Mouse (Mus musculus) liver, postnatal 0 days (tissue): Measurements from ENCODE around the gene Nkain1. TPM values are rescaled to one million over a fixed set of nuclear protein-coding genes. Genes with fewer than 3 reads are reported as not detected.

Experiments
- ATAC-seq: fragments of 200-750 bp; cut with Nextera tagmentation; 2 replicates; pipeline ENCODE4 v1.8.0; 2017; ENCODE audit warnings: mild to moderate bottlenecking, moderate library complexity
- DNase-seq: peaks from one replicate; pipeline ENCODE4 v3.0.0-alpha.2; 2016
- H3K27ac ChIP-seq: fragments of 300-500 bp; sonication (generic); 2 replicates; pipeline ENCODE4 v1.5.1; 2014; ENCODE audit warnings: antibody characterized with exemption, moderate library complexity, mild to moderate bottlenecking, low read depth
- H3K27me3 ChIP-seq: fragments of 300-500 bp; sonication (generic); 2 replicates; pipeline ENCODE4 v1.6.1; 2014; ENCODE audit warnings: low read length, control low read depth, mixed read lengths; ENCODE audit not compliant: insufficient read depth
- H3K36me3 ChIP-seq: fragments of 300-500 bp; sonication (generic); replicated peaks from 2 replicates; pipeline ENCODE4 v1.6.1; 2014; ENCODE audit warnings: mild to moderate bottlenecking, control low read depth, low read length, moderate library complexity, mixed read lengths; ENCODE audit not compliant: insufficient read depth
- H3K4me1 ChIP-seq: fragments of 300-500 bp; sonication (generic); 2 replicates; pipeline ENCODE4 v1.6.1; 2014; ENCODE audit warnings: antibody characterized with exemption, mild to moderate bottlenecking, control low read depth; ENCODE audit not compliant: insufficient read depth
- H3K4me2 ChIP-seq: fragments of 300-500 bp; sonication (generic); 2 replicates; pipeline ENCODE4 v1.6.1; 2014; ENCODE audit warnings: low read depth, mild to moderate bottlenecking, low read length, moderate library complexity, mixed read lengths
- H3K4me3 ChIP-seq: fragments of 300-500 bp; sonication (generic); 2 replicates; pipeline ENCODE4 v1.5.1; 2014; ENCODE audit warnings: low read depth, low read length
- H3K9ac ChIP-seq: fragments of 300-500 bp; sonication (generic); replicated peaks from 2 replicates; pipeline ENCODE4 v1.6.1; 2014; ENCODE audit warnings: mild to moderate bottlenecking, moderate library complexity
- H3K9me3 ChIP-seq: fragments of 300-500 bp; sonication (generic); 2 replicates; pipeline ENCODE4 v1.6.1; 2016; ENCODE audit warnings: mild to moderate bottlenecking, control low read depth, low read length, mixed read lengths
- CTCF ChIP-seq: sonication (generic); IDR thresholded peaks from 2 replicates; pipeline ENCODE4 v1.5.1; 2016; ENCODE audit warnings: antibody characterized with exemption, low read depth
- EP300 ChIP-seq: IDR thresholded peaks from 2 replicates; pipeline ENCODE4 v1.6.1; 2016; ENCODE audit warnings: antibody characterized with exemption, low read depth, mild to moderate bottlenecking
- WGBS: fragments of 180-500 bp; shearing (Covaris S2); extraction: QIAGEN DNeasy Blood & Tissue Kit; methylation state at CpG from one replicate; pipeline ENCODE4 v1.1.7; 2014; ENCODE audit not compliant: insufficient replicate concordance; 5-methylcytosine and 5-hydroxymethylcytosine counted together
- polyA plus RNA-seq: library from polyadenylated mRNA; unstranded; fragments of >200 nt; fragmentation: Nextera tagmentation; extraction: Ambion mirVana; gene quantifications from 2 replicates; pipeline ENCODE4 v1.2.1, GENCODE M21; 2015

Gene Nkain1
- polyA plus RNA-seq, 1 experiment from 2014 or later = not detected

GRCm38 (mm10) chr4:130573351-130574047 is 474 bp downstream of the Nkain1 start:
- TF ChIP-seq EP300 = no peak
- Histone ChIP-seq H3K4me2 (peak overlapping the region; percentile 87), H3K4me3 (peak overlapping the region; percentile 53), H3K27ac (no peak overlapping the region), H3K9me3 (no peaks in the 10 kb centered on the region), H3K27me3 (peaks cover 41% of the 10 kb centered on the region), H3K4me1 (peaks cover 5% of the 10 kb centered on the region), H3K9ac (no peak overlapping the region; the same call in 1 of the 2 replicates), H3K36me3 (no peaks in the 10 kb centered on the region)
- DNase-seq (no peak), ATAC-seq (peak; percentile 17; the same call in 1 of the 2 replicates)
- 2% methylated on average over 47 of the region's 76 CpGs for WGBS

- H3K9me3 ChIP-seq = no peaks in the 10 kb centered on the region
- H3K4me2 ChIP-seq = peak overlapping the region; percentile 87; the same call in 1 of the 2 replicates
- ATAC-seq (no peak), DNase-seq (no peak)
- peaks cover 41% of the 10 kb centered on the region for H3K27me3 ChIP-seq
- WGBS = 6% methylated on average over 6 of the region's 6 CpGs
- H3K4me1 ChIP-seq = peaks cover 5% of the 10 kb centered on the region
- TF ChIP-seq EP300 = no peak
- no peak for TF ChIP-seq CTCF
- peak overlapping the region; percentile 53 for H3K4me3 ChIP-seq
- no peak overlapping the region for H3K27ac ChIP-seq
- H3K36me3 ChIP-seq = no peaks in the 10 kb centered on the region
- no peak overlapping the region for H3K9ac ChIP-seq
Measured at GRCm38 (mm10) chr4:130573012-130573350, 992 bp downstream of the Nkain1 start.

GRCm38 (mm10) chr4:130572545-130572944 is 1.4 kb downstream of the Nkain1 start:
- DNase-seq (no peak), ATAC-seq (no peak)
- H3K9ac ChIP-seq = no peak overlapping the region
- H3K27ac ChIP-seq = no peak overlapping the region
- TF ChIP-seq CTCF (no peak), EP300 (no peak)
- H3K36me3 ChIP-seq = no peaks in the 10 kb centered on the region
- peaks cover 41% of the 10 kb centered on the region for H3K27me3 ChIP-seq
- WGBS = 41% methylated on average over 10 of the region's 10 CpGs
- no peaks in the 10 kb centered on the region for H3K9me3 ChIP-seq
- H3K4me2 ChIP-seq = no peak overlapping the region
- no peak overlapping the region for H3K4me3 ChIP-seq
- H3K4me1 ChIP-seq = peaks cover 5% of the 10 kb centered on the region

GRCm38 (mm10) chr4:130570941-130571720 is 2.8 kb downstream of the Nkain1 start:
- Histone ChIP-seq H3K4me1 (peaks cover 5% of the 10 kb centered on the region), H3K9me3 (peaks cover 3% of the 10 kb centered on the region; the same call in 1 of the 2 replicates), H3K4me3 (no peak overlapping the region), H3K27ac (no peak overlapping the region), H3K9ac (no peak overlapping the region), H3K4me2 (no peak overlapping the region), H3K27me3 (peaks cover 34% of the 10 kb centered on the region), H3K36me3 (no peaks in the 10 kb centered on the region)
- ATAC-seq (no peak), DNase-seq (no peak)
- no peak for TF ChIP-seq CTCF
- no peak for TF ChIP-seq EP300
- 67% methylated on average over 10 of the region's 10 CpGs for WGBS

- H3K36me3 ChIP-seq = no peaks in the 10 kb centered on the region
- no peak for ATAC-seq
Measured at GRCm38 (mm10) chr4:130568043-130568978, 5.7 kb downstream of the Nkain1 start.

GRCm38 (mm10) chr4:130563820-130564219 is 10.2 kb downstream of the Nkain1 start:
- H3K27ac ChIP-seq = no peak overlapping the region
- DNase-seq (no peak), ATAC-seq (no peak)
- no peaks in the 10 kb centered on the region for H3K36me3 ChIP-seq
- H3K4me1 ChIP-seq = no peaks in the 10 kb centered on the region
- no peak overlapping the region for H3K4me2 ChIP-seq
- H3K4me3 ChIP-seq = no peak overlapping the region
- H3K9me3 ChIP-seq = peaks cover 3% of the 10 kb centered on the region; the same call in 1 of the 2 replicates
- 69% methylated on average over 8 of the region's 8 CpGs for WGBS
- H3K27me3 ChIP-seq = no peaks in the 10 kb centered on the region
- TF ChIP-seq EP300 = no peak
- no peak for TF ChIP-seq CTCF
- H3K9ac ChIP-seq = no peak overlapping the region

More at GRCm38 (mm10) chr4:130568043-130568978, 5.7 kb downstream of the Nkain1 start:
- Histone ChIP-seq H3K9ac (no peak overlapping the region), H3K4me2 (no peak overlapping the region), H3K4me3 (no peak overlapping the region), H3K4me1 (peaks cover 2% of the 10 kb centered on the region; the same call in 1 of the 2 replicates), H3K27ac (no peak overlapping the region), H3K27me3 (peaks cover 20% of the 10 kb centered on the region), H3K9me3 (peaks cover 3% of the 10 kb centered on the region; the same call in 1 of the 2 replicates)
- no peak for DNase-seq
- WGBS = 74% methylated on average over 23 of the region's 23 CpGs
- TF ChIP-seq EP300 (no peak), CTCF (no peak)
